Mouse (Mus musculus) heart, postnatal 36 days (tissue): Measurements from ENCODE around the gene Shroom3. TPM values are rescaled to one million over a fixed set of nuclear protein-coding genes. Genes with fewer than 3 reads are reported as not detected.

ENCODE experiments used
- DNase-seq, 2 experiments: peaks; one replicate each; pipeline ENCODE4 v3.0.0; 2021 to 2022
- intact Hi-C: fragments of 180-260 bp; cut with DNase I; formaldehyde crosslinking; loops from one replicate; pipeline ENCODE4 v1.15.1; 2025
- total RNA-seq, 2 experiments: library from RNA; stranded (reverse); gene quantifications; 2 replicates each; pipeline ENCODE4 v1.2.3; 2021

The Shroom3 gene
- total RNA-seq, 2 experiments from 2014 or later: 40.0 to 48.9 TPM

DNA sequence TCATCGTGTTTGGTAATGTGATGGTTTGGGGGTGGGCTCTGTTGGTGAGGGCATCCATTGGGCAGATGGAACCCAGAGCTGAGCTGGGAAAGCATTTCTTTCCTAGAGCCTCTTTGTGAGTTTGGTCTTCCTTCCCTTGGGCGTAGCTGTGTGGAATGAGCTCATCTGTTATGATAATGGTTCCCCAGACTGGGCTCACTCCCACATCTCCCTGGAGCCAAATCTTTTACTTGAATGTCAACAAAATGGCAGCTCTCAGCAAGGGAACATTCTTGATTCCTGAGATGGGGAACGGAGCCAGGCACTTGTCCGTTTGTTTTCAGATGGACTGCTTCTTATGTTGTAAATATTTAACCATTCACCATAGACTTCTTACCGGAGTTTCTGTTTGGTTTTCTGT, 158.2 kb downstream of the Shroom3 start:
- peak; percentile 36 to 39 for DNase-seq
- intact Hi-C loops: no loop called here

DNA sequence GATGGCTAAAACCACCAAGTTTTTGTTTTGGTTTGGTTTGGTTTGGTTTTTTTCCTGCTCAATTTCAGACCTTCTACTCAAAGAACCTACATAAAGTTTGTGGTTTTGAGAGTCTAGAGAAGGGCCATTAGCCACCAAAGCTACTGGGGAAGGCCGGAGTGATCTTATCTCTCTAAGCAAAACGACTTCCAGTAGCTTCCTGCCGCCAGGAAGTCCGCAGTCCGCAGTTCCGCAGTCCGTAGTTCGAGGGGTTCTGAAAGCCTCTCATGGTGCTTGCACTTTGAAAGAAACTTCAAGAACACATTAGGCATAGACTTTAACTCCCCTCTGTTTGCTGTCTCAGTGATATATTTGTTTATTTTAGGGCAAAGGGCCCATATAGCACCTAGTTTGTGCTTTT, 159.2 kb downstream of the Shroom3 start:
- no peak for DNase-seq
- intact Hi-C loops: no loop called here

- intact Hi-C loops: no loop called here
- DNase-seq: no peak
These were observed 159.6 kb downstream of the Shroom3 start for GRCm38 (mm10) chr5:92842881-92843280.

GRCm38 (mm10) chr5:92843850-92844785, 160.9 kb downstream of the Shroom3 start:
- intact Hi-C loops: no loop called here
- DNase-seq: no peak

GRCm38 (mm10) chr5:92849743-92850142, 166.5 kb downstream of the Shroom3 start:
- intact Hi-C loops: no loop called here
- no peak for DNase-seq

GRCm38 (mm10) chr5:92850925-92851324, 167.7 kb downstream of the Shroom3 start:
- intact Hi-C loops: no loop called here
- no peak for DNase-seq

DNA sequence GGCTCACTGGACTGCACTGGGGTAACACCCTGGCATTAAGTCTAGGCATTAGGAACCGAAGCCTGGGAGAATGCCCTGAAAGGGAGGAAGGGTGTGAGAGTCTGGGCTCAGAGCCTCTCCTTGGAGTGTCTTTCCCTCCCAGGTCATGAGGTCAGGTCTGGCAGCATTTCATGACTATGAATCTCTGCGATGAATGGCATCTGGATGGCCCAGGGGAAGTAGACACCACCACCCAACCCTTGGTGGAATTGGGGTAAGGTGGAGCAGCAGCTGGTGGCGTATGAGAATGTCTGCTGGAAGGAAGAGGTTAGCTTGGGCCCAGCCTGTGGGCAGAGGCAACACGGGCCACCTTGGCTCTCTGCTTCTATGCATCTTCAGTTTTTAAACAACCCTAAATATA, 171.7 kb downstream of the Shroom3 start:
- intact Hi-C loops: no loop called here
- DNase-seq: peak in 1 of 2 experiments; percentile 20

- DNase-seq: peak; percentile 40 to 53
- intact Hi-C loops: no loop called here
These were observed 173.1 kb downstream of the Shroom3 start for GRCm38 (mm10) chr5:92856346-92856745.

DNA sequence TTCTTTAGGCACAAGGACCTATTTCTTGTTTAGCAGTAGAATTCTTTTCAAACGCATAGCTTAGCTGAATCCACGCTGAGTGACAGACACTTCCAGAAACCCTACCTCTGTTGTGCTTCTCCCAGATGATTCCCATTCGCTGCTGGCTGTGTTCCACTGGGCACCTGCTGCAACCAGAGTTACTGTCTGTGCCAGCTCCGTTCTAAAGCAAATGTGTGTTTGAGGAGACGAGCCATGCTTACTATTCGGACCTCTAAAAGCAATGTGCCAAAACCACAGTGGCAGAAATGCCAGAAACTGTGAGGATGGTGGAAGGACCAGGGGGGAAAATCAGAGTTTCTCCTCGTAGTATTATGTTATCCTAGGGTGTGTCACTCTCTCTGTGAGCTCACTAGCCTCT, 173.9 kb downstream of the Shroom3 start:
- intact Hi-C loops: no loop called here

GRCm38 (mm10) chr5:92858104-92858503, 174.9 kb downstream of the Shroom3 start:
- intact Hi-C loops: no loop called here
- DNase-seq: no peak

More for the DNA sequence above, 173.9 kb downstream of the Shroom3 start:
- DNase-seq: peak in 1 of 2 experiments; percentile 24

GRCm38 (mm10) chr5:92858576-92858975, 175.3 kb downstream of the Shroom3 start:
- intact Hi-C loops: no loop called here
- DNase-seq: no peak

- DNase-seq: no peak
- intact Hi-C loops: no loop called here
These were observed 178.3 kb downstream of the Shroom3 start for GRCm38 (mm10) chr5:92861416-92862112.

DNA sequence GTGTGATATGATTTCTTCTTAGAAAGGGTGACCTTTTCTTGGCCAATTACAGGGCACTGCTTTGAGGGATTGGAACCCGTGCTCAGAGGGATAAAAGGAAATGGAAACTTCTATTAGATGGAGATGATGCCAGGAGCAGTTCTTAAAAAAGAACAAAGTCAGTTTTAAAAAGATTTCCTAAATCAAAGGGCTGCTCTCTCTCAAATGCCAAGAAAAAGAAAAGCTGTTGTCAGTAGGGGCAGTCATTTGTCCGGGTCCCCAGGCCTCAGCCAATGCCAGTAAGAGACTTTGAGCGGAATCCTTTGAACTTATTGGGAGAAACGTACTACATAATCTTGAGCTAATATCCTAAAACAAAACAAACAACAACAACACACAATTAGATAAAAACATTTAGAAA, 181.9 kb downstream of the Shroom3 start:
- no peak for DNase-seq
- intact Hi-C loops: no loop called here

GRCm38 (mm10) chr5:92866546-92866945, 183.3 kb downstream of the Shroom3 start:
- intact Hi-C loops: no loop called here
- DNase-seq: no peak

GRCm38 (mm10) chr5:92867253-92867652, 184.0 kb downstream of the Shroom3 start:
- intact Hi-C loops: no loop called here
- DNase-seq: no peak

DNA sequence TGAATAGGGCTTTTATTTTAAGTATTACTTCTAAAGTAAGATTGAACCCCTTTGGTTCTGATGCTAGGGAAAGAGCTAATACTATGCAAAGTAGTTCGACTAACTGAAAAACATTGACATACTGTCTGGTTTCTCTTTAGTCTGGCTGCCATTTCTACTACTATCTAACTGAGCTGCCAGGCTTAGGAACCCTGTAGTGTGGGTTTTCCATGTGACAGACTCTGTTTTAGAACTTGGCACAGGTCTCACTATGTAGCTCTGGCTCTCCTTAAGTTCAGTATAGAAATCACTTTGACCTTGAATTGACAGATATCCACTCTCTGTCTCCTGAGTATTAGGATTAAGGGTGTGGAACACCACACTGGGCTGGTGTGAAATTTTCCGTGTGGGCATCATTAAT, 185.0 kb downstream of the Shroom3 start:
- DNase-seq: no peak
- intact Hi-C loops: no loop called here

DNA sequence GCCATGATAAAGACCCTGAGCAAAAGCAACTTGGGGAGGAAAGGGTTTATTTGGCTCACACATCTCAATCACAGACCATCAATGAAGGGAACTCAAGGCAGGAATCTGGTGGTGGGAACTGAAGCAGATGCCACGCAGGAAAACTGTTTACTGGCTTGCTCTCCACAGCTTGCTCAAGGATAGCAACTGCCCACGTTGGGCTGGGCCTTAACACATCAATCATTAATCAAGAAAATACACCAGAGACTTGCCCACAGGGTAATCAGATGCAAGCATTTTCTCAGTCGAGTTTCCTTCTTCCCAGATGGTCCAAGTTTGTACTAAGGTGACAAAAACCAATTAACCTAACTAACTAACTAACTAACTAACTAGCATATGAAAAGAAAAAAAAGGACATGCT, 187.8 kb downstream of the Shroom3 start:
- no peak for DNase-seq
- intact Hi-C loops: loop anchor here (5.0 kb wide), 1 partner anchor 194 kb away; the partner anchor contains the start of gene Ccdc158

DNA sequence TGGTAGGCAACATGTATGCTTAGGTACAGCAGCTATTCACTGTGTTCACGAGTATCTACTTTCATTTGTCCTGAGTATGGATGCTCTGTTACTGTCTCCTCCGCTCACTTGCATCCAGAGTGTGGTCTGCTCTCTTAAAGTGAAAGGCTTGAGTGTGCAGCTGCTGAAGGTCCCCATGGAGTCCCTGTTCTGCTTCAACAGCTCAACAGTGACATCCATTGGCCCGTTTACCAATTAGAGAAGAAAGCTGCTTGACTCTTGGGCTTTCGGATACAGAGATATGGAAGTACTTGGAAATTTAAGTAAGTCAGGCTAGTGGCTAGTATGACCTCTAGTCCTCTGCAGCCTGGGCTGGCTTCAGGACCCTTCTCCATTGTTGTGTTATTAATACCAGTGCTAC, 188.9 kb downstream of the Shroom3 start:
- intact Hi-C loops: loop anchor here (1.0 to 5.0 kb wide), 2 partner anchors 144 to 195 kb away; partner anchors contain the start of gene Ccdc158
- no peak for DNase-seq

- DNase-seq: no peak
- intact Hi-C loops: loop anchor here (1.0 to 5.0 kb wide), 2 partner anchors 145 to 196 kb away; partner anchors contain the start of gene Ccdc158
These were observed 189.8 kb downstream of the Shroom3 start for GRCm38 (mm10) chr5:92872991-92873390.

- intact Hi-C loops: loop anchor here (5.0 kb wide), 1 partner anchor 196 kb away; the partner anchor contains the start of gene Ccdc158
- no peak for DNase-seq
These were observed 190.3 kb downstream of the Shroom3 start for GRCm38 (mm10) chr5:92873518-92873917.

DNA sequence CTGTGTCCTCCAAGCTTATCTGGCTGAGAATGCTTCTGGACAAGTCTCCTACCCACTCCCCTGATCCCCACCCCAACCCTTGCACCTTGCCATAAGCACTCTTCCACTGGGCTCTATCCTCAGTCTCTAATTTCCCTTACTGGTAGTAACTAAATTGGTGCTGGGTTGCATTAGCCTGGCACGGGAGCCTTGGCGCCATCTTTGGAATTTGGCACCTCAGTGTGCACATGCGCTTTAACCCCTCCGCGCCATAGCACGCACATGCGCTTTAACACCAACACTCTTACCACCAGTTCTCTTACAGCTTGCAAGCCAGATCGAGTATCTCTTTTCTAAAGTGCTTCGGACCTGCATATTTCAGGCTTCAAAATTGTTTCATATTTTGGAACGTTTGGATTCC, 192.6 kb downstream of the Shroom3 start:
- intact Hi-C loops: no loop called here
- DNase-seq: no peak
